Mouse (Mus musculus) forebrain, embryonic 13.5 days (tissue): ENCODE results near the gene Tnrc6b. TPM values are rescaled to one million over a fixed set of nuclear protein-coding genes. Genes with fewer than 3 reads are reported as not detected.

Experiments used
- ATAC-seq: fragments of 200-750 bp; cut with Nextera tagmentation; 2 replicates; pipeline ENCODE4 v1.8.0; 2017
- H3K27ac ChIP-seq: fragments of 300-500 bp; sonication (generic); 2 replicates; pipeline ENCODE4 v1.5.1; 2015; ENCODE audit warnings: inconsistent platforms, mild to moderate bottlenecking, moderate library complexity
- H3K27me3 ChIP-seq: fragments of 300-500 bp; sonication (generic); 2 replicates; pipeline ENCODE4 v1.6.1; 2015; ENCODE audit warnings: mild to moderate bottlenecking, inconsistent platforms
- H3K36me3 ChIP-seq: fragments of 300-500 bp; sonication (generic); 2 replicates; pipeline ENCODE4 v1.6.1; 2015; ENCODE audit warnings: mild to moderate bottlenecking, inconsistent platforms; ENCODE audit not compliant: poor library complexity, severe bottlenecking
- H3K4me1 ChIP-seq: fragments of 300-500 bp; sonication (generic); 2 replicates; pipeline ENCODE4 v1.6.1; 2015; ENCODE audit warnings: inconsistent platforms
- H3K4me2 ChIP-seq: fragments of 300-500 bp; sonication (generic); 2 replicates; pipeline ENCODE4 v1.6.1; 2015; ENCODE audit warnings: inconsistent platforms, mild to moderate bottlenecking, moderate library complexity
- H3K4me3 ChIP-seq: fragments of 300-500 bp; sonication (generic); 2 replicates; pipeline ENCODE4 v1.5.1; 2015; ENCODE audit warnings: mild to moderate bottlenecking, inconsistent platforms
- H3K9ac ChIP-seq: fragments of 300-500 bp; sonication (generic); 2 replicates; pipeline ENCODE4 v1.6.1; 2015; ENCODE audit warnings: mild to moderate bottlenecking, inconsistent platforms
- H3K9me3 ChIP-seq: fragments of 300-500 bp; sonication (generic); replicated peaks from 2 replicates; pipeline ENCODE4 v1.6.1; 2016; ENCODE audit warnings: inconsistent platforms
- WGBS: fragments of 180-500 bp; shearing (Covaris S2); methylation state at CpG from one replicate; pipeline ENCODE4 v1.1.7; 2015; 5-methylcytosine and 5-hydroxymethylcytosine counted together
- polyA plus RNA-seq: library from polyadenylated mRNA; unstranded; fragments of >200 nt; fragmentation: Nextera tagmentation; extraction: Ambion mirVana; gene quantifications from 2 replicates; pipeline ENCODE4 v1.2.1, GENCODE M21; 2015

The Tnrc6b gene
- polyA plus RNA-seq, 1 experiment from 2014 or later: 37.2 TPM

DNA sequence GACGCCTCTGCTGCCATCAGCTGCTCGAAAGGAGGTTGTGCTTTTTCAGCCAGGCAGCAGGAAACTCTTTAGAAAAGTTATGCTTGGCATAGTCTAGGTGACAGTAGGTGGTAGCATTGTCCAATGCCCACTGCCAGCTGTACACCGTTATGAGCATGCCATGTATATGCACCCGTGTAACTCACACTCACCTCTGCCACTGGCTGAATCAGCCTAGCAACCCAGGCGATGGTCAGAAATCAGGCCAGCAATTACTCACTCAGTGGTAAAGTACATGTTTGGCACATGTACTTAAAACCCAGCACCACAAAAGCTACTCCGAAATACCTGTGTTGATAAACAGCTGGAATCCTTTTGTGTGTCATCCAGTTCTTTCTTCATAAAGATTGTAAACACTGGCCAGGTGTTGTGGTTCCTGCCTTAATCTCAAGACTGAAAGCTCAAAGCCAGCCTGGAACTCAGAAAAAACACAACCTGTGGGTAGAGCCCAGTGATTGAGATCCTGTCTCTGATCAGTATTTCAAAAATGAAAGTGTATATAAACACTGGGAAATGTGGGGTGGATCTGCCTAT lies 230.4 kb downstream of the Tnrc6b start:
- 82% methylated on average over 6 of the region's 6 CpGs for WGBS

DNA sequence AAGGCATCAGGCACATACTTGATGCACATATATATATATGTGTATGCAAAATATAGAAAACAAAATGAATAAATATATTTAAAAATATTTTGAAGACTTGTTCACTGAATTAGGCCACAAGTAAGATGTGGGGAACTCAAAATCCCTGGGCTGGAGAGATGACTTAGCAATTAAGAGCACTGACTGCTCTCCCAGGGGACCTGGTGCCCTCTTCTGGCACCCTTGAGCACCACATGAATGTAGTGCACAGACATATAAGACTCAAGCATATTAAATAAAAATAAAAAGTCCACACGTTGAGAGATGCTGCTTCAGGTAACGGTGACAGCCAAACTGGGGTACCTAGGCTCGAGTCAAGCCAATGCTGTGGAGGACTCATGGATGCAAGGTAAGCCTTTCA lies 234.7 kb downstream of the Tnrc6b start:
- ATAC-seq: no peak

More for the DNA sequence above, 230.4 kb downstream of the Tnrc6b start:
- H3K36me3 ChIP-seq: peaks cover 9% of the 10 kb centered on the region; the same call in 1 of the 2 replicates
- H3K27me3 ChIP-seq: no peaks in the 10 kb centered on the region
- H3K4me2 ChIP-seq: no peak overlapping the region
- H3K4me3 ChIP-seq: no peak overlapping the region
- H3K4me1 ChIP-seq: no peaks in the 10 kb centered on the region
- H3K9ac ChIP-seq: no peak overlapping the region
- H3K27ac ChIP-seq: no peak overlapping the region
- no peaks in the 10 kb centered on the region for H3K9me3 ChIP-seq
- no peak for ATAC-seq

GRCm38 (mm10) chr15:80948145-80949135 lies 237.3 kb downstream of the Tnrc6b start, which contains the start of gene Adsl:
TSS of gene Adsl (plus strand) at chr15:80948490.
- Histone ChIP-seq H3K27me3 (no peaks in the 10 kb centered on the region), H3K9me3 (no peaks in the 10 kb centered on the region), H3K4me1 (peaks cover 16% of the 10 kb centered on the region), H3K4me3 (peak within 1 kb of the TSS; percentile 86), H3K9ac (peak within 1 kb of the TSS; percentile 82), H3K27ac (peak within 1 kb of the TSS; percentile 65; the same call in 1 of the 2 replicates), H3K36me3 (peaks cover 22% of the 10 kb centered on the region), H3K4me2 (peak within 1 kb of the TSS; percentile 78)
- ATAC-seq: peak; percentile 95
- under 1% methylated on average over 63 of the region's 63 CpGs for WGBS

More for the DNA sequence above, 234.7 kb downstream of the Tnrc6b start:
- H3K4me2 ChIP-seq: no peak overlapping the region
- no peaks in the 10 kb centered on the region for H3K27me3 ChIP-seq
- H3K4me3 ChIP-seq: no peak overlapping the region
- peaks cover 14% of the 10 kb centered on the region; the same call in 1 of the 2 replicates for H3K36me3 ChIP-seq
- no peak overlapping the region for H3K9ac ChIP-seq
- H3K9me3 ChIP-seq: no peaks in the 10 kb centered on the region
- peaks cover 16% of the 10 kb centered on the region for H3K4me1 ChIP-seq
- 56% methylated on average over 3 of the region's 3 CpGs for WGBS
- no peak overlapping the region for H3K27ac ChIP-seq

DNA sequence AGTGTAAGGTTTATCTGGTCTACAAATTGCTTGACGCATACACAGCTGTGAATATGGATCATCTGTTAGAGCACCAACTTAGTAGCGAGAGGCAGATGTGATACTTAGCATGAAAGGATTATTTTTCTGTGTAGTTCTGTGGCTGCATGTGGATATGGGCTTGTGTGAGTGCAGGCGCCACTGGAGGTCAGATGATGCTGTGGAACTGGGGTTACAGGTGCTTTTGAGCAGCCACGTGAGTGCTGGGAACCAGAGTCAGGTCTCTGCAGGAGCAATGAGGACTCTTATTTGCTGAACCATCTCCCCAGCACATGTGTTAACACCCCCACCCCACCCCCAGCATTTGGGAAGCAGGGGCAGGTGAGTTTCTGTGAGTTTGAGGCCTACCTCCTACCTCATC lies 238.3 kb downstream of the Tnrc6b start:
- no peak overlapping the region for H3K27ac ChIP-seq
- H3K9ac ChIP-seq: peak overlapping the region; percentile 82
- H3K4me2 ChIP-seq: peak overlapping the region; percentile 78
- H3K27me3 ChIP-seq: no peaks in the 10 kb centered on the region
- H3K4me1 ChIP-seq: peaks cover 16% of the 10 kb centered on the region
- peaks cover 32% of the 10 kb centered on the region for H3K36me3 ChIP-seq
- ATAC-seq: no peak
- peak overlapping the region; percentile 86 for H3K4me3 ChIP-seq
- H3K9me3 ChIP-seq: no peaks in the 10 kb centered on the region
- WGBS: 57% methylated on average over 4 of the region's 4 CpGs

DNA sequence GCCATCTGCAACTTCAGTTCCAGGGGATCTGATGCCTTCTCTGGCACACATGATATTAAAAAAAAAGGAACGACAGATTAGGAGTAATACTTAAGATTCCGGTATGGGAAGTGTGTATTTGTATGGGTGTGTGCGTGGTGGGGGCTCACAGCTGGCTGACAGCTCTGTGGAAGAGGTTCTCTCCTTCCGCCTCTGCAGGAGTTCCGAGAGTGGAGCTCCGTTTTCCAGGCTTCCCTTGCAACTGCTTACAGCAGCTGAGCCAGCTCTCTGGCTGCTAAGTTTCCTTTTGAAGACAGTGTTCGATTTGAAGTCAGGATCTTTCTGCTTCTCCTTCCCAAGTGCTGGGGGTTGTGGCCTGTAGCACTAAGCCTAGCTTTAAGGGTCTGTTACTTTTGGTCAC lies 238.9 kb downstream of the Tnrc6b start:
- no peak overlapping the region for H3K27ac ChIP-seq
- peaks cover 39% of the 10 kb centered on the region for H3K36me3 ChIP-seq
- no peaks in the 10 kb centered on the region for H3K9me3 ChIP-seq
- no peak for ATAC-seq
- H3K4me1 ChIP-seq: peaks cover 16% of the 10 kb centered on the region
- WGBS: 89% methylated on average over 7 of the region's 7 CpGs
- peak overlapping the region; percentile 78 for H3K4me2 ChIP-seq
- no peaks in the 10 kb centered on the region for H3K27me3 ChIP-seq
- H3K4me3 ChIP-seq: 0 out of 2 replicates have a peak overlapping the region, but pooled peaks have one; percentile 86
- H3K9ac ChIP-seq: peak overlapping the region; percentile 82

DNA sequence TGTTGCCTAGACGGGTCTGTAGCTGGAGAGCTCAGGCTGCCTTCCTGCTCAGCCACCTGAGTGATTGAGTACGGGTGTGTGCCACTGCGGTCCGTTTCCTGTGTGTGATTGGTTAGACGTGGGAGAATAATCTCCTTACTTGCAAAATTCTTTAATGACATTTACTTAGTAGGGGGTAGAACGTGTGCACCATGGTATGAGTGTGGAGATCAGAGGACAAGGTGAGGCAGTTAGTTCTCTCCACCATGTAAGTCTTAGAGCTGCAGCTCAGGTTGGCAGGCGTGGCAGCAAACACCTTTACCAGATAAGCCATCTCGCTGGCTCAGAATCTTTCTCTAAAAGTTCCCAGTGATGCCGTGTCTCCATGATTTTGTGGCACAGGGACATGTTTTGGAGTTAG lies 242.9 kb downstream of the Tnrc6b start:
- H3K9me3 ChIP-seq: no peaks in the 10 kb centered on the region

DNA sequence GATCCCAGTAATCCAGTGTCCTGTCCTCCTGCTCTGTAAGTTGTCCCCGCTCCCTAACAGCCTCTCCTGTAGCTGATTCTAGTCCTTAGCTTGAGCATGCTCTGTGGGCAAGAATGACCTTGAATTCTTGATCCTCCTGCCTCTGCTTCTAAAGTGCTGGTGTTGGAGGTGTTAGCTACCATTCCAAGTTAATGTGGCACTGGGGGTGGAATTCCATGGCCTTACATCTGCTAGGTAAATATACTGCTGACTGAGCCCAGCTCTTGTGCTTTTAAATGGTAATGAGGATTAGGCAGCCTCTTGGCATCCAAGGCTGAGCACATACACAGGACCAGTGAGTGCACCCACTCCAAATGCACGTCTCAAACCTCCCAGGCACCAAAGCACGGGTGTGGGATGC lies 243.7 kb downstream of the Tnrc6b start:
- Histone ChIP-seq H3K27me3 (no peaks in the 10 kb centered on the region), H3K36me3 (peaks cover 79% of the 10 kb centered on the region), H3K4me2 (no peak overlapping the region), H3K9me3 (no peaks in the 10 kb centered on the region), H3K9ac (no peak overlapping the region), H3K4me3 (no peak overlapping the region), H3K27ac (no peak overlapping the region), H3K4me1 (peaks cover 5% of the 10 kb centered on the region)
- ATAC-seq: no peak
- WGBS: 65% methylated on average over 3 of the region's 3 CpGs

More for the DNA sequence above, 242.9 kb downstream of the Tnrc6b start:
- WGBS: 90% methylated on average over 9 of the region's 9 CpGs
- peaks cover 14% of the 10 kb centered on the region for H3K4me1 ChIP-seq
- H3K36me3 ChIP-seq: peaks cover 72% of the 10 kb centered on the region
- H3K4me2 ChIP-seq: no peak overlapping the region
- H3K27ac ChIP-seq: no peak overlapping the region
- no peak overlapping the region for H3K4me3 ChIP-seq
- no peak for ATAC-seq
- no peaks in the 10 kb centered on the region for H3K27me3 ChIP-seq
- no peak overlapping the region for H3K9ac ChIP-seq

GRCm38 (mm10) chr15:80955836-80956438 lies 244.8 kb downstream of the Tnrc6b start:
- Histone ChIP-seq H3K4me1 (no peaks in the 10 kb centered on the region), H3K36me3 (peaks cover 84% of the 10 kb centered on the region), H3K4me2 (no peak overlapping the region), H3K27ac (no peak overlapping the region), H3K9me3 (no peaks in the 10 kb centered on the region), H3K4me3 (no peak overlapping the region), H3K27me3 (no peaks in the 10 kb centered on the region), H3K9ac (no peak overlapping the region)
- WGBS: 94% methylated on average over 12 of the region's 12 CpGs
- ATAC-seq: no peak

- WGBS: 96% methylated on average over 1 of the region's 1 CpGs
- H3K27me3 ChIP-seq: no peaks in the 10 kb centered on the region
- H3K9ac ChIP-seq: no peak overlapping the region
- H3K4me2 ChIP-seq: no peak overlapping the region
- ATAC-seq: no peak
- no peaks in the 10 kb centered on the region for H3K9me3 ChIP-seq
- H3K36me3 ChIP-seq: peaks cover 55% of the 10 kb centered on the region
- no peaks in the 10 kb centered on the region for H3K4me1 ChIP-seq
- H3K4me3 ChIP-seq: no peak overlapping the region
- H3K27ac ChIP-seq: no peak overlapping the region
Measured at GRCm38 (mm10) chr15:80969371-80969770, 258.3 kb downstream of the Tnrc6b start.

- peaks cover 12% of the 10 kb centered on the region for H3K36me3 ChIP-seq
- H3K4me3 ChIP-seq: no peak overlapping the region
- no peak overlapping the region for H3K9ac ChIP-seq
- H3K27me3 ChIP-seq: no peaks in the 10 kb centered on the region
- H3K27ac ChIP-seq: no peak overlapping the region
- H3K4me1 ChIP-seq: peaks cover 11% of the 10 kb centered on the region
- no peaks in the 10 kb centered on the region for H3K9me3 ChIP-seq
- H3K4me2 ChIP-seq: no peak overlapping the region
- ATAC-seq: no peak
- WGBS: 61% methylated on average over 5 of the region's 5 CpGs
Measured at GRCm38 (mm10) chr15:80974311-80974710, 263.2 kb downstream of the Tnrc6b start.

GRCm38 (mm10) chr15:80975666-80976065 lies 264.6 kb downstream of the Tnrc6b start:
- H3K4me3 ChIP-seq: no peak overlapping the region
- H3K9ac ChIP-seq: no peak overlapping the region
- no peak overlapping the region for H3K4me2 ChIP-seq
- H3K27me3 ChIP-seq: no peaks in the 10 kb centered on the region
- ATAC-seq: no peak
- H3K4me1 ChIP-seq: peaks cover 11% of the 10 kb centered on the region
- 87% methylated on average over 3 of the region's 3 CpGs for WGBS
- 0 out of 2 replicates have a peak, but pooled peaks cover under 1% of the 10 kb centered on the region for H3K36me3 ChIP-seq
- no peaks in the 10 kb centered on the region for H3K9me3 ChIP-seq
- H3K27ac ChIP-seq: no peak overlapping the region
